Mouse (Mus musculus): ENCODE data around the gene Ceacam2. TPM values are rescaled to one million over a fixed set of nuclear protein-coding genes. Genes with fewer than 3 reads are reported as not detected.
"Not testable (repeated sequence)": the region's sequence is repeated elsewhere in the genome, so short reads cannot be mapped to it uniquely, and the experiment has no call there.

Gene Ceacam2
- polyA plus RNA-seq, 1 experiment from 2014 or later: not detected

DNA sequence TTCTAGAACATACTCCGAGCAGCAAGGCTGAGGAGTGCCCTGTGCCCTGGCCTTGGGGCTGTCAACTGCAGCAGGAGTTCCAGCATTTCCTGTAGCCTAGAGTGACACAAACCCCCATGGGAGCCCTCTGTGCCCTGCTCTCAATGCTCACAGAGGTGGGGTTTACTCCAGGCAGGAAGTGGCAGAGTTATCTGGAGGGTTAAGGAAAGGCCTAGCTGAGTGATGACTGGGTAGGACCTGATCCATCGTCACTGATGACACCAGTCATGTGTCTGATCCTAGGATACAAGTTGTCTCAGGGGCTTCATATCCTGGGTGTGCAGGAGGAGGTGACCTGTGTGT is 61.9 kb downstream of the Ceacam2 start:
- not testable (repeated sequence) for ATAC-seq (ENCODE audit: low FRiP score, low read depth)

DNA sequence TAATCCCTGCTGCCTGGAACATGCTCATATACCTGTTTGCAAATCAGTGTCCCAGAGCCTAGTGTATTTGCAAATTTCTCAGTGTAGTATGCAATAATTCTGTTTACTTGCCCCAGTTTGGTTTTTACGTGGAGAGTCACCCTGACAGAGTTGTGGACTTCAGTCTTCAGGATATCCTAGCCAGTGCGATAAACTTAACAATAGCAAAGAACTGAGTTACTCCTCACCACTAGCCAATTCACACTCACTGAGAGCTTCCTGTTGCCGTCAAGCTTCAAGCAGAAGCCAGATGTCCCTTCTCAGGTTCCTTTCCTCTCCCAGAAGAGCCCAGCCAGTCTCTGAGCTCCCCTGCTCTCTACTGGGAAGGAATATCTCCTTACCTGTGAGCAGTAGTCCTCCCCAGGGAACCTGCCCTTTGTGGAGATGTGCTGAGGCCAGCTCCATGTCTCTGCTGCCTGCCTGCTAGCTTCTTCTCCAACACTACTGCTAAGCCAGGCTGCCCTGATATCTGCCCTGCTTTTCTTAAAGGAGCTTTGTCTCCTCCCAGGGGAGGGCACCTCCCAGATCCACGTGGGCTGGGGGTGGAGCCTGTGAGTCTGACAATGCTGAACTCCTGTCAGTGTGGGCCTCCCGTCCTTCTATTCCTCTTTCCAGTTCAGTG is 62.4 kb downstream of the Ceacam2 start, which contains the start of gene Ceacam1:
Ceacam1 (minus strand) TSS at position 513 of the 661 bp plus-strand sequence.
- not testable (repeated sequence) for H3K36me3 ChIP-seq; H3K4me1 ChIP-seq; H3K9ac ChIP-seq; H3K9me3 ChIP-seq; H3K4me2 ChIP-seq (replicated peaks); H3K27ac ChIP-seq; ATAC-seq (ENCODE audit: low FRiP score, low read depth); H3K27me3 ChIP-seq (replicated peaks); H3K4me3 ChIP-seq
- WGBS: 40% methylated on average over 5 of the region's 5 CpGs

More for the DNA sequence above, 61.9 kb downstream of the Ceacam2 start:
- H3K27me3 ChIP-seq (replicated peaks); H3K4me1 ChIP-seq; H3K4me3 ChIP-seq; H3K27ac ChIP-seq; H3K36me3 ChIP-seq; H3K4me2 ChIP-seq (replicated peaks); H3K9ac ChIP-seq; H3K9me3 ChIP-seq: not testable (repeated sequence)
- 75% methylated on average over 2 of the region's 2 CpGs for WGBS

DNA sequence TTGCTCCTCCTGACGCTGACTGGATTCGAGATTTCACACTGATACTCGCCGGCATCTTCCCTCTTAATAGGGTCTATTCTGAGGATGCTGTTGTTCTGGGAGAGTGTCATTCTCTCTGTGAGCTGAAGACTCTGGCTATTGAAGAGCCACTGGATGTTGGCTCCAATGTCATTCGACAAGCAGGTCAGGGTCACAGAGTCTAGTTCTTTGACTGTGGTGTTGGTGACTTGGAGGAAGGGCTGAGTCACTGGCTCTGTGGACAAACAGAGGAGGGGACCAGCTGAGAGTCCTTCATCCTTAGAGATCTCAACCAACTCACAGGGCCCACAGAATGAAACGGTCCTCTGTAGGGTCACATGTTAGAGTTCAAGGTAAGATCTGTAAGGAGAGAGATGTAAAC is 67.8 kb downstream of the Ceacam2 start:
- not testable (repeated sequence) for H3K4me2 ChIP-seq (replicated peaks); H3K9me3 ChIP-seq; H3K9ac ChIP-seq; H3K4me3 ChIP-seq; H3K36me3 ChIP-seq; H3K27me3 ChIP-seq (replicated peaks); ATAC-seq (ENCODE audit: low FRiP score, low read depth); H3K27ac ChIP-seq; H3K4me1 ChIP-seq
- 82% methylated on average over 6 of the region's 6 CpGs for WGBS

Other genes with a start within 250 kb of the Ceacam2 start
- 400 and 431 TPM in 2 replicates for gene Pafah1b3, start 241.9 kb downstream of the Ceacam2 start, polyA plus RNA-seq (2016; fragmentation: Nextera tagmentation; extraction: Ambion mirVana)
- gene Prr19, start 238.4 kb downstream of the Ceacam2 start, polyA plus RNA-seq (2016; fragmentation: Nextera tagmentation; extraction: Ambion mirVana): 1.1 and 1.5 TPM in 2 replicates
- gene Tmem145, start 233.8 kb downstream of the Ceacam2 start, polyA plus RNA-seq (2016; fragmentation: Nextera tagmentation; extraction: Ambion mirVana): 26.0 and 28.3 TPM in 2 replicates
- 19.1 and 19.6 TPM in 2 replicates for gene Megf8, start 222.7 kb downstream of the Ceacam2 start, polyA plus RNA-seq (2016; fragmentation: Nextera tagmentation; extraction: Ambion mirVana)
- not detected in 2 replicates for gene Cnfn, start 170.1 kb downstream of the Ceacam2 start, polyA plus RNA-seq (2016; fragmentation: Nextera tagmentation; extraction: Ambion mirVana)
- 10.7 and 11.6 TPM in 2 replicates for gene Lipe, start 141.1 kb downstream of the Ceacam2 start, polyA plus RNA-seq (2016; fragmentation: Nextera tagmentation; extraction: Ambion mirVana)
- gene Cxcl17, start 127.0 kb downstream of the Ceacam2 start, polyA plus RNA-seq (2016; fragmentation: Nextera tagmentation; extraction: Ambion mirVana): 0.37 and 0.53 TPM in 2 replicates
- 0.78 and 1.3 TPM in 2 replicates for gene Ceacam1, start 62.3 kb downstream of the Ceacam2 start, polyA plus RNA-seq (2016; fragmentation: Nextera tagmentation; extraction: Ambion mirVana)
- gene Erich4, start 76.0 kb upstream of the Ceacam2 start, polyA plus RNA-seq (2016; fragmentation: Nextera tagmentation; extraction: Ambion mirVana): not detected in 2 replicates
- 27.5 and 31.2 TPM in 2 replicates for gene Dmac2, start 79.6 kb upstream of the Ceacam2 start, polyA plus RNA-seq (2016; fragmentation: Nextera tagmentation; extraction: Ambion mirVana)
- 1.8 and 2.7 TPM in 2 replicates for gene B3gnt8, start 86.8 kb upstream of the Ceacam2 start, polyA plus RNA-seq (2016; fragmentation: Nextera tagmentation; extraction: Ambion mirVana)
- gene Bckdha, start 119.1 kb upstream of the Ceacam2 start, polyA plus RNA-seq (2016; fragmentation: Nextera tagmentation; extraction: Ambion mirVana): 48.3 and 48.4 TPM in 2 replicates
- 54.7 and 55.2 TPM in 2 replicates for gene Exosc5, start 119.3 kb upstream of the Ceacam2 start, polyA plus RNA-seq (2016; fragmentation: Nextera tagmentation; extraction: Ambion mirVana)
- 3.4 and 5.7 TPM in 2 replicates for gene Tmem91, start 135.3 kb upstream of the Ceacam2 start, polyA plus RNA-seq (2016; fragmentation: Nextera tagmentation; extraction: Ambion mirVana)
- gene B9d2, start 140.9 kb upstream of the Ceacam2 start, polyA plus RNA-seq (2016; fragmentation: Nextera tagmentation; extraction: Ambion mirVana): 34.8 and 35.7 TPM in 2 replicates
- 2.4 and 2.6 TPM in 2 replicates for gene Tgfb1, start 147.1 kb upstream of the Ceacam2 start, polyA plus RNA-seq (2016; fragmentation: Nextera tagmentation; extraction: Ambion mirVana)
- 31.3 and 34.0 TPM in 2 replicates for gene Ccdc97, start 179.2 kb upstream of the Ceacam2 start, polyA plus RNA-seq (2016; fragmentation: Nextera tagmentation; extraction: Ambion mirVana)
- gene Hnrnpul1, start 214.9 kb upstream of the Ceacam2 start, polyA plus RNA-seq (2016; fragmentation: Nextera tagmentation; extraction: Ambion mirVana): 64.7 and 67.0 TPM in 2 replicates
- 33.0 and 35.7 TPM in 2 replicates for gene Axl, start 248.8 kb upstream of the Ceacam2 start, polyA plus RNA-seq (2016; fragmentation: Nextera tagmentation; extraction: Ambion mirVana)

All from neural tube, embryonic 12.5 days (tissue).